Mouse (Mus musculus): ENCODE measurements at regions not wholly inside any gene's neighbourhood (a gene's known extent, or its start where the extent isn't known, plus 50 kb on each side); places are given as distances from the start of the nearest gene placed in this dataset.

DNA sequence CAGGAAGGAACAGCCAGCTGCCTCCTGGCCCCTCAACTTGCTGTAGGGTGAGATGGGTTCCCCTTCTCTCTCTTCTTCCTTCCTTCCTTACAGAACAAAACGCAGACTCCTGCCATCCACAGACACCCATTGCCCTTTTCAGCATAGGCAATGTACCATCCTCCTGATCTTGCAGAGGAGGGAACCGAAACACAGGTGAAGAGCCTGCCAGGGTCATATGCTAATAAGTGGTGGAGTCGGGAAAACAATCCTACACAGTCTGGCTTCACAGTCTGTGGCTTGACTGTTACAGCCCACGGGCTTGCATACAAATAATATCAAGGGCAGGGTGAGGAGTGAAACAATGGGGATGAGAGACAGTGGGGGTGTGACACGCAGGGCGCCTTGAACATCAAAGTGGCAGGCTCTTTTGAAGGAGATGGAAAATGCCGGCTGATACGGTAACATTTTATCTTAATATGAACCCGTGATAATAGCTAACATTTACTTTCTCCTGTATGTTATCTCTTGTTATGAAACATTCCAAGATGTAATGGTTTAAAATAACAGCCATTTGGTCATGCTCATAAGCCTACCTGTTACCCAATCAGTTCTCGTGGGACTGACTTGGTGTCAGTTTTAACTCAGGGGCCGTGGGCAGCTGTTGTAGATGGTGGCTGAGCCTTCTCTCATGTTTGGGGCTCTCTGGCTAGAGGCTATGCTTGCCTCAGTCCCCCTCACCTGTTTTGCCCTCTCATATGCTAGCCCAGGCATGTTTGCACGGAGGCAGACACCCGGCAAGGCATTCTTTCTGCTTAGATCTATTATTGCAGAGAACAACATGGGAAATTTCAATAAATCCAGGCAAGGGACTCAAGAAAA, 169.4 kb upstream of the Runx1 start:
- no peak for DNase-seq (ENCODE audit: extremely low spot score in 1 of 2, low spot score in 1 of 2)

- no peak for DNase-seq (ENCODE audit: extremely low spot score in 1 of 2, low spot score in 1 of 2)
Observed at GRCm38 (mm10) chr16:92992876-92993275, 166.9 kb upstream of the Runx1 start.

GRCm38 (mm10) chr16:92991405-92991804, 165.5 kb upstream of the Runx1 start:
- peak in 1 of 2 experiments; percentile 7 for DNase-seq (ENCODE audit: extremely low spot score in 1 of 2, low spot score in 1 of 2)

DNA sequence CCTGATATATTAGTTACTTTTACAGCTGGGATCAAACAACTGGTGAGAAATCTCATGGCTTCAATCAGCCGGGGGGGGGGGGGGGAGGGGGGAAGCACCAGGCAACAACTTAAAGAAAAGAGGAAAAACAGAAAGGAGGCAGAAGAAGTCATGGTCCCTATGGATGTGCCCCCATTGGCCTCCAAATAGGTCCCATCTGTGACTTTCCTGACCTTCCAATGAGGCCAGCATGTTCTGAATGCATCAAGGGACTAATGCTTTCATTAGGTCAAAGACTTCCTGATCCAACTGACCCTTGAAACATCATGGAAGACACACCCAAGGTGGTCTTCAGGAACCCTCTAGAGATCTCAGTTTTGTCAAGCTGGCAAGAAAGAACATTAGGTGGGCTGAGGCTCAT, 162.5 kb upstream of the Runx1 start:
- DNase-seq (ENCODE audit: extremely low spot score in 1 of 2, low spot score in 1 of 2): no peak

DNA sequence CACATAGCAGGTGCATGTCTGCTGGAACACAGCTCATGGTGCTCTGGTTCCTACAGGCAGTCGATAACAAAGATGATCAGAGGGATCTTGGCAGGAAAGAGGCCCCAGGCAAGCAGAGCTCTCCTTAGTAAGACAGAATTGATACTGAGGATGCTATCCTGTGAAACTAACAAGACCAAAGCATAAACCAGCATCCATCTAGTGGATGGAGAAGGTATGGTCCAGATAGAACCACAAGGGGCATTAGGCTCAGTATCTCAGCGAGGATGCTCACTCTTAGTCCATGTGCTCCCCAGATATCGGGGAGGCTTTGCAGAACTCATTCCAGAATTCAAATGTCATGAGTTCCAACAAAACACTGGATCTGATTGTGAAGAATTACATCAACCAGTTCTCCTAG, 162.1 kb upstream of the Runx1 start:
- no peak for DNase-seq (ENCODE audit: extremely low spot score in 1 of 2, low spot score in 1 of 2)

DNA sequence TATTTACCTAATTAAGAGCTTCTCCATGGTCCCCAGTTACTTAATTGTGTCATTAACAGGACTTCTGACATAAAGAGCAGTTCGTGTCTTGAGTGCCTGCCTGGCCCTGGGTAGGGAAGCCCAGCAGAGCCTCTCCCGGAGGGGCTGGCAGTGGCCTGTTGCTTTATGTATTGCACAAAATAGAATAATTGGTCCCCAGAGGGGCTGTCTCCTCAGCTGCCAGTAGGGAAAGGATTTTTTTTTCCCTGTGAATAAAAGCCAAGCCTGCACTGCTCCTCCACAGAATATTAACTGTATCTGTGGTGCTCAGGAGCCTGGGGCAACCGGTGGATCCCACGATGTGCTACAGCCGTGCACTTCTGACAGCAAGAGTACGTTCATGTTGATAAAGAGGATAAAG, 159.8 kb upstream of the Runx1 start:
- DNase-seq (ENCODE audit: extremely low spot score in 1 of 2, low spot score in 1 of 2): no peak

DNA sequence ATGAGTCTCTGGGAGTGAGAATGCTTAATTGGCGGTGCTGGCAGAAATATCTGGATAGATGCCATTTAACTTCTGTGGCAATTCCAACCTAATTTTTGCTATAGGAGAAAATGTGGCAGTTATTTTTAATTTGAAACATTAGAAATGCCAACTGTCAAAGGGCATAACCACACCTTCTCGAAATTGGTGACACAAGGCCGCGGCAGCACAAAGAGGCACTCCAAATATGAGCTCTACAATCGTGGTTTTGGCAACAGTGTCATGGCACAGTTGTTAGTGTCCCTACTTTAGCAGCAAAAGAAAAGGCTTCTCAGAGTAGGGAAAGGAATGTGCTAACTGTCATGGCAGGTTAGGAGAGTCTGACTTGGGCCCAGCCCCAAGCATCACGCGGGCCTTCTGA, 157.0 kb upstream of the Runx1 start:
- DNase-seq (ENCODE audit: extremely low spot score in 1 of 2, low spot score in 1 of 2): no peak

GRCm38 (mm10) chr16:92979620-92980330, 153.8 kb upstream of the Runx1 start:
- DNase-seq (ENCODE audit: extremely low spot score in 1 of 2, low spot score in 1 of 2): no peak

- DNase-seq (ENCODE audit: extremely low spot score in 1 of 2, low spot score in 1 of 2): no peak
Observed at GRCm38 (mm10) chr16:92976097-92976496, 150.1 kb upstream of the Runx1 start.

GRCm38 (mm10) chr16:92975090-92975489, 149.1 kb upstream of the Runx1 start:
- DNase-seq (ENCODE audit: extremely low spot score in 1 of 2, low spot score in 1 of 2): no peak

DNA sequence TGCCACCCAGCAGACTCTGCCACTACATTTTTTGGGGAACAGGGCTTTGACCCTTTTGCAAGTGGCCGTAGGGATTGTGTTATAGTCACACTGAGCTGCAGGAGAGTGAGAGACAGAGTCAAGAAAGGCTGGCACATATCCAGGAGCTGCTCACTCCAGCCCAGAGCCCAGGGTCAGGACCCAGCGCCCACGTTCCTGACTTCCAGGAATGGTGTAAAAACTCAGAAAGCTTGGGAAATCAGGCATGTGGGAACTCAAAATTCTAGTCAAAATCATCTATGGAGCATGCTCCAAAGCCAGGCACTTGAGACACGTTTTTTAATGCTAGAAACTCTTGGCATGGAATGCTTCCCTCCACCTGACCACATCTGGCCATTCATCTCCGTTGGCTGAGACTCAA, 146.7 kb upstream of the Runx1 start:
- DNase-seq (ENCODE audit: extremely low spot score in 1 of 2, low spot score in 1 of 2): no peak

DNA sequence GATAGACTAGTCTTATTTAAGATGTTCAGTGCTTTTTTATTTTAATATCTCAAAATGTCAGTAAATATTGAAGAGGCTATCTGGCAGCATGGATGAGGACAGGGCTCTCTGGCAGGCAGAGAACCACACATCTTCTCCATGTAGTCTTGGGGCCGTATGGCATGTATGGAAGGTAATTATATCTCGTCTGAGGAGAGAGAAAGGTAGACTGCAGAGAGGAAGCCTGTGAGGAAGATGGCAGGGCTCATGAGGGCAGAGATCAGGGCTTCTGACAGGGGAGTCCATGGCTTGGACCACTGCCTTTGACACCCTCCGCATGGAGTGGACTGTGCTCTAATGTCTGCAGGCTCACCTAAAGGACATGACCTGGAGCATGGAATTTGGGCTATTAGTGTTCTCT, 146.0 kb upstream of the Runx1 start:
- DNase-seq (ENCODE audit: extremely low spot score in 1 of 2, low spot score in 1 of 2): no peak

- DNase-seq (ENCODE audit: extremely low spot score in 1 of 2, low spot score in 1 of 2): no peak
Observed at GRCm38 (mm10) chr16:92970587-92970986, 144.6 kb upstream of the Runx1 start.

DNA sequence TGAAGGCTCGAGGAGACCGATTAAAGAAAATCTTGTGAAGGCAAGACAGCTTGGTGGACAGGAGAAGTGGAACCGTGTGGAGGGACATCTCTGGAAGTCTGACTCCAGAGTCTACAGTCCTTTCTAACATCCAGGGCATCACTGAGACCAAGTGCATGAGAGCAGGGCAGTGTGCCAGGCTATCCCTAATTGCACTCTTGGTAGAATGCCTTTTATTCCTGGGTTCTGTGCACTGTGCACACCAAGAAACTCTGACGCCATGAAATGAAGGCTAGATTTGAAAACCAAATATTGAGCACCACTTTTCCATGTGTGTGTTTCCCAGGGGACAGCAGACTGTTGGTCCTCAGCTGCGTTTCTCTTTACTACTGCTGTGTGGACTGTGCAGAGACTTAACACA, 143.1 kb upstream of the Runx1 start:
- no peak for DNase-seq (ENCODE audit: extremely low spot score in 1 of 2, low spot score in 1 of 2)

DNA sequence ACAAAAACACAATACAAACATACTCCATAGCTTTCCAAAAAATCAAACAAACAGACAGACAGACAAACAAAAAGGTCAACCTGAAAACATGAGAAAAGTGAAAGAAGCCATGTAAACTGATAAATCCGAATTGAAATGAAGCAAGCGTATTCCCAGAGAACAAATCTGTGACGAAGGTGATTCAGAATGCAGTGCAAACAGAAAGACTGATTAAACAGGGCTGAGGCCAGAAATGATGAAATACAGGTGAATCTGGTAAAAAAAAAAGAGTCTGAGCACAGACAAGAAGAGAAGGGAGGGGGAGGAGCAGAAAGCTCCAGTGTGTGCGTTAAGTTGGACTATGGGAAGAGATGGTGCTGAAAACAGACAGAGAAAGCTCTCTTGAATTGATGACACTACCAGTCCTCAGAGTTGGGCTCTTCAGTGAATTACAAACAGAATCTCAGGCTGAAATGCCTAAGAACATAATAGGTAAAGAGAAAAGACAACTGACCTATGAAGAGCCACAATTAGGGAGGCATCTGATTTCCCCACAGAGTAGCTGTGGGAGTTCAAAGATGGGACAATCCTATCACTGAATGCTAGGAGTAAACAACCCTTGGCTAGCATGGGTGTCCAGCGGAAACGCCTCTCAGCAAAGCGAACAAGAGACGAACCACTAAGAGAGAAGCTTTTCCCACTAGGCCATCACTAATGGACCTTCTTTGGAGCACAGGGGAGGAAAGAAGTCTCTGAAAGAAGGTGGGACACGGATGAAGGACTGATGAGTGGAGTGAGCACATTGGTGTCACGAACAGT, 140.3 kb upstream of the Runx1 start:
- no peak for DNase-seq (ENCODE audit: extremely low spot score in 1 of 2, low spot score in 1 of 2)

- DNase-seq (ENCODE audit: extremely low spot score in 1 of 2, low spot score in 1 of 2): no peak
Observed at GRCm38 (mm10) chr16:92965651-92966050, 139.7 kb upstream of the Runx1 start.

DNA sequence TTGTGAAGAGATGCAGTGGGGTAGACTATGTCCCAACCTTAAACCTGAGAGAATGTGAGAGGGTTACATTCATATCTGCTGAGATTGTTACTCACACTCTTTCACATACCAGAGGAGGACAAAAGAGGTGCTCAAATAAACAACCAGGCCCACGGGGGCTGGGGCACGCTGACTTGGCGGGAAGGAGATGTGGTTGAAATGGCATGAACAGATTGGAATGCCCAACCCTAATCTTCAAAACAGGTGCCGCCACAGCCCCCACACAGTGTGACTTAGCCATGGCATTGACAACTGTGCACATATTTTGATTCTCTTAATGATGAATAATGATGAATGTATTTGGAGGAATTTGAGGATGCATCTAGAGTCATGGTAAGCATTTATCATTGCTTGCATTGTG, 137.6 kb upstream of the Runx1 start:
- DNase-seq (ENCODE audit: extremely low spot score in 1 of 2, low spot score in 1 of 2): no peak

GRCm38 (mm10) chr16:92961361-92961760, 135.4 kb upstream of the Runx1 start:
- DNase-seq (ENCODE audit: extremely low spot score in 1 of 2, low spot score in 1 of 2): no peak

- no peak for DNase-seq (ENCODE audit: extremely low spot score in 1 of 2, low spot score in 1 of 2)
Observed at GRCm38 (mm10) chr16:92960740-92961139, 134.8 kb upstream of the Runx1 start.

DNA sequence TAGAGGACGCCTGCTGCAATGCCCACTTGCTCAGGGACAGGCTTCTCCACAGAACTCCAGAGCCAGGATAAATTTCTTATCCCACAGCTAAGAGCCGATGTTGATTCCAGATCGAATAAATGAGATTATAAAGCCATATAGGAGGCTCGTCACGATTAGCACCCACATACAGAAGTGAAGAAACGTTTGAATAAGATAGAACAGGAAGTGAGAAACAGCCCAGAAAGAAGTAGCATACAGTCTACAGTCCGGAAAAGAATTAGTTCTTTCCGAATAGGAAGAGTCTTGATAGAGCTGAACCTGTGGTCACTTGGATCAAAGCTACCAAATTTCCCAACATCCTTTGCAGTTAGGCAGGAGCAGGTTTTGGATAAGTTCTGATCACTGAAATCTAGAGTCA, 133.0 kb upstream of the Runx1 start:
- peak in 1 of 2 experiments; percentile 5 for DNase-seq (ENCODE audit: extremely low spot score in 1 of 2, low spot score in 1 of 2)

DNA sequence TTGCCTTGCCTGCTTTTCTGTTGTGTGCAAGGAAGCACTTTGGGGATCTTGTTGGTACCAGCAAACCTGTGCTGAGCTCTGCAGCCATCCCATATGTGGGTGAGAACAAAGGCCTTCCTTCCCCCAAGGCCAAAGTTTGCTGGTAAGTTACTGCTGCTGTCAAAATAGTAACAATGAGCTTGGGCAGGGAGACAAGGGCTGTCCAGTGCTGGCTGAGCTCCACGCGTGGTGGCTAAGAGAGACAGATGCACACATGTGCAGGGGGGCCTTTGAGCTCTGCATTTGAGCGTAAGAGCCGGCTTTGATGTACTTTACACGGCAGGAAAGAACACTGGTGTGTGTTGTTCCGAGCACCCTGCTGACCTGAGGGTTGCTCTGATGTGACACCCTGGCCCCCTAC, 132.2 kb upstream of the Runx1 start:
- DNase-seq (ENCODE audit: extremely low spot score in 1 of 2, low spot score in 1 of 2): no peak
